Mouse (Mus musculus): ENCODE results near the gene Chrm3.

Gene Chrm3

DNA sequence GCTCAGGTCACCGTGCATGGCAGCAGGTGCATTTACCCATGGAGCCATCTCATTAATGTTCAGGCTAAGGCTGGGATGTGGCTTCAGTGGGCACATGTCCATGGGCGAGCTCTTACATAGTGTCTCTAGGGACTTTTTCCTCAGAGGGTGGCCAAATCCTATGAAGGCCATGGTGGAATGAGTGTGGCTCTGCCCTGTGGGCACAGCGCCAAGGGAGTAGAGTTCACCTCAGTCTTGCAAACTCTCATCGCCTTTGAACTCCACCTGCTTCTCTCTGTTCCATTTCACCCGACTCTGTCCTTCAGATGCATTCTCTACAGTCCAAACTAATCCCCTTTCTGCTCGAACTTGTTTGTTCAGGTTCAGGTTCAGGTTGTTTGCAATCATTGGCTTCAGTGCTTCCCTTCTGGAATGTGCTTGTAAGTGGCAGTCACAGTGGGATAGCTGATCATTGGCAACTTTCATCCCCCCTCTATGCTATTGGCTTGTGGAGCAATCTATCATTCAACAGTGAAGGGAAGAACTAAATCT, 278.7 kb downstream of the Chrm3 start:
- DNase-seq (ENCODE audit: extremely low read depth, low read depth, low spot score): peak; percentile 67

DNA sequence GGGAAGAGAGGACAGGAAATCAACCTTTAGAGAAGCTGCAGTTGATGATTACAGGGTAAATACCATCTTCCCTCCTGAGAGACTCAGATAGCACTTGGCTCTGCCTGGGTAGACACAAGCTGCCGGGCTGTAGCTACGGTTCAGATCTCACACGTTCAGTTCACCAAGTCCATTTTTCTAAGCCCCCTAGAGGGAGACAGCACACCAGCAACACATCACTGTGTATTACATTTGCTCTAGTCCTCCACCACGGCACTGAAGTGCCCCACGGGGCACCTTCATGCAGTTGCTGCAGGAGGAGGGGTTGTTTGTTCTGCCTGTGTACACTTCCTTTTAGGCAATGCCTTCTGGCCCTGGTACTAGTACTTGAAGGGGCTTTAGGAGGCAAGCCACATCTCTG, 289.5 kb downstream of the Chrm3 start:
- DNase-seq (ENCODE audit: extremely low read depth, low read depth, low spot score): no peak

DNA sequence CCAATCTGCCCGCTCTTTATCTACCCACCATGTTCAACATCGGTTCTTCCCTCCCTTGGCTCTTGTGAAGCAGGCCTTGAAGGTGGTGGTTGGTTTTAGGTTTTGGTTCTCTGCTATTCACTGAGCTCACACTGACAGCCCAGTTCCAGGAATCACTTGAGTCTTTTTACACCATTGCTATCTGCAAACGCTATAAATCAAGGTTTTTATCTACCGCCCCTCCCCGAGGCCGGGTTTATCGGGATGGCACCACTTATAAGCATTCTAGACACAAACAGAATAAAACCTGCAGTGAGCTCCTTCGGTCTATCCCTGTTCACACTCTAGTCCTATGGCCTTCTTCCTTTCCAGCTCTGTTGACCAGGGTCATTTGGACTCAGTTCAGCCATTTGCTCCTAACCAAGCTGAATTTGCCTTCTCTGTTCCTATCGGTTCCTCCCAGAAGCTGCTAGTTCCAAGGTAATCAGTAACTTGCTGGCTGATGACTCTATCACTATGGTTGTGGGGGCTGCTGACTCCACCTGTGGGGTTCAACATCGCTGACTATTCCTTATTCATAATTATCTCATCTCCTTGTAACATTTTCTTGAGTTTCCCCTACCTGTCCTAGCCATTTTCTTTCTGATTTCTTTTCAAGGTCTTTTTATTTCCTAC, 291.6 kb downstream of the Chrm3 start:
- DNase-seq (ENCODE audit: extremely low read depth, low read depth, low spot score): no peak

DNA sequence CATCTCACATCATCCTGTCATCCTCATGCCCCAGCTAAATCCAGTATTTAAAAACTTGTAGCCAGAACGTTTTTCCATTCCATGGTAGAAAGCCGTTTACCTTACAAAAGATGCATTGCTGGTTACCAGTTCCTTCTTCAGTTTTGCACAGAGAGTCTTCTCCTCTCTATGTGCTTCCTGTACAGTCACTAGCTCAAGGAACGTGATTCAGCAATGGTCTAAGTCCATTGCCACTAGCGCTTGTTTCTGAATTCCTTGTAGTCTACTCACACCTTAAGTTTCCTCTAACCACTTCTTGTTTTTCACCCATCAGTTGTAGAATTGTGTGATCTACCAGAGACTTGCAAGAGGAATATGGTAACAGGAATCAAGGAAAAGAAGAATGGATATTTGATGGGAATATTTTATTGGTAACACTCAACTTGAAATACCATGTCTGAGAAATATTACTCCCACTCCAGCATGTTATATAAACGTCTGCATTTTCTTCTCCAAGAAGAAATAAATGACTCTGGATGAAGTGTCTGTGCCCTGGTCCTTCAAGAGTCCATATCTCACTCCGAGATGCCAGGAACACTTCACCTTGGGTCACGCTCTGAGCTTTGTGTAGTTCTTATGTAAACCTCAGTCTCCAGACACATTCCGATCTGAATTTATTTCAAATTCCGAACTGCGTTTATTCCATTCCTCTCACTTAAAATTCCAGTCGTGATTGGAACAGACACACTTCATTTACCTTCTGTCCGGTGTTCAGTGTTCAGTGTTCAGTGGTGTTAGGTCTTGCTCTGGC, 293.6 kb downstream of the Chrm3 start:
- DNase-seq (ENCODE audit: extremely low read depth, low read depth, low spot score): no peak

DNA sequence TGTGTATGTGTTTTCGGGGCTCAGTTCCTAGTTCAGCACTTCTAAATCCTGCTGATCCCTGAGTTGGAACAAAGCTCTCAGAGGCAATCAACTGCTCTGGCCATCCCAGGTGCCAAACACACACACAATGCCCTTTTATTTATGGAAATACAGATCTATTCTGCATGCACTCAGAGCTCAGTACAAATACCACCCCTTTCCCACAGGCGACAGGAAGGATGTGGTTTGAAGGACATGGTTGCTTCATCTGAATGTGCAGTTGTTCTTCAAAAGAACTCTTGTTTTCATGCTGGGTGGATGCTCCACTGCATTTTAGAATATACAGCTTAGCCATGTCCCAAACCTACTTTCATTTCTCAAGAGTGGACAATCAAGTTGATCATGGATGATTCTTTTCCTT, 294.9 kb downstream of the Chrm3 start:
- no peak for DNase-seq (ENCODE audit: extremely low read depth, low read depth, low spot score)

DNA sequence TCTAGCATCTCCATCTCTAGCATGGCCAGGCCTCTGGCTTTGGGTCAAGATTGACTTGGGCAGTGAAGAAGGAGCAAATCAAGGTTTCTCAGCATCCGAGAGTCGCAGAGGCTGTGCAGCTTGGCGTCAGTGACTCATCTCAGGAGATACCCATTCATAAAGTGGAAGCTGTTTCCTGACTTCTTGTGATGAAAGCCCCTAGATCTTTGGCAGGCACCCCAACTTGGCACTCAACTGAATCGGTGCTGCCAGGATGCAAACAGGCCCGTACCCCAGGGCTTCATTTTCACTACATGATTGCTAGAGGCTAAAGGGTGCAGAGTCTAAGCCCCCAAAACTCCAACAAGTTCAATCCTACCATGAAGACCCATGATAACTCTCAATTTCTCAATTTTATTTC, 298.0 kb downstream of the Chrm3 start:
- DNase-seq (ENCODE audit: extremely low read depth, low read depth, low spot score): no peak

DNA sequence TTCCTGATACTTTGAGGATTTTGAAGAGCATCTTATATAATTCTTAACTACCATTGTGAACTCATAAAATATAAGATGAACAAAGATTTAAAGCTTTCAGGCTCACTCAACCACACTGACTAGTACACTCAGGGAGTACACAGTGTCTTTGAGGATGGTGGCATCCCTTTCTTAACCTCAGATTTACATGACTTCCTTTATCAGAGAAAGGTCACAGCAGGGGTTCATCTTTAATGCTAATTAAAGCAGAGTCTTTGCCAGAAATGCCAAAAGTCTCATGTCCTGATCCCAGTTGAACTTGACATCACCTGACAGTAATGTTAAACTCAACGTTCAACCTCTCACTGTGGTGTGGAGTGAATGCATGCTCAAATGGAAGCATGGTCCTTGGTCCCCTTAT, 301.7 kb downstream of the Chrm3 start:
- DNase-seq (ENCODE audit: extremely low read depth, low read depth, low spot score): no peak

DNA sequence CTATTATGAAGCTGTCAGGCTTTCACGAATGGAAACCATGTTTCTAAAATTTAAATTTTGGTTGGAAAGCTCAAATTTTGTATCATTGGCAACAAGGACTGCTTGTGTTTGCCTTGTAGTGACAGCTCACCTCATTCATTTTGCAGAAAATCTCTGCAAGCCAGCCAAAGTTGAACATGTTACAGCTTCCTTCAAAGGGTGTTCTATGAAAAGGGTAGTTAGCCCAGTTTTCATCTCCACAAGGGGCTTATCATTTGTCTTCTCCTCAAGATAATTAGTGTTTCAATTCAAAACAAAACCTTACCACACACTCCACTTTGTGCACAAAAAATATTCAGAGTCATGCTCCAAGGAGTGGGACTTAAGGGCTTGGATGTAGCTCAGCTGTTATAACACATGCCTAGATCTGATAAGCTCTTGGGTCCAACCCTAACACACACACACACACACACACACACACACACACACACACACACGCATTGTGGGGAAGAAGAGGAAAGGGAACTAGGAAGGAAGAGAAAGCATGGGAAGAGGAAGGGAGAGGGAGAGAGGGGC, 302.9 kb downstream of the Chrm3 start:
- DNase-seq (ENCODE audit: extremely low read depth, low read depth, low spot score): no peak

DNA sequence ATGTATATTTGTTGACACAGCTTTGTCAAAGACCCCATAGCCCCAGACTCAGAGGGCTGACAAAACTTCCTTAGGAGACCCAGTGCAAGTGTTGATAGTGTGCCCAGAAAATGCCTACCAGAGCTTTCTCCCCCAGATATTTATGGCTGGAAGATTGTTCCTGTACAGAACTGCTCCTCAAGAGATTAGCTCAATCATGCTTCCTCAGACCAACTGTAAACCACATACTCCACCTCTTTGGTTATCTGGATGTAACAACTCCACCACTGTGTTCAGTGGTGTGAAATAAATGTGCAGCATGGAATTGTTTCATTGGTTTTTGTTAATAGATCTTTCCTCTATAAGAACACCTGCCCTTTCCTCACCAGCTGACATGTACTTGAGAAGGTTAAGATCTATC, 306.6 kb downstream of the Chrm3 start:
- no peak for DNase-seq (ENCODE audit: extremely low read depth, low read depth, low spot score)

DNA sequence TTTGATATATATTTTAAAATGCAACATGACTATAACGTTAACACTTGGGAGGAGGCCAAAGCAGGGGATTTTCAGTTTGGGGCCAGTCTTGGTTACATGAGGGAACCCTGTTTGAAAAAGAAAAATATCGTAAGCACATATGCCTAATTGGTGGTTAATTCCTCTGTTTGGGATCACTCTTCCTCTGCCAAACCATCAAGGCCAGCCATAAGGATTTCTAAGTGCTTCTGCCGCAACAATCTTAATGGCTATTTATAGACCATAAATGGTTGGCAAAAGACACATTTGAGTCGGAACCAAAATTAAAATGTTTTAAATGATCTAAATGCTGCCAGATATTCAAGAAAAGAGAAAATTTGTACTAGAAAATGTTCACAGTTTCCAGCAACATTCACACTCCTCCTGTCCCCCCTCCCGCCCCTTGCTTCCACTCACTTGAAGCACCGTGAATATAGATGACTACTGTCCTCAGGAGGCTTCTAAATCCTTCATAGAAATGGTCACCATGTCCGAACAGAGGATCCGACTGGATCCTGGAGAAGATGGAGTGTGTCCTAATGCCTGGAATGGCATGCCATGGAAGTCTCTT, 307.3 kb downstream of the Chrm3 start:
- no peak for DNase-seq (ENCODE audit: extremely low read depth, low read depth, low spot score)

DNA sequence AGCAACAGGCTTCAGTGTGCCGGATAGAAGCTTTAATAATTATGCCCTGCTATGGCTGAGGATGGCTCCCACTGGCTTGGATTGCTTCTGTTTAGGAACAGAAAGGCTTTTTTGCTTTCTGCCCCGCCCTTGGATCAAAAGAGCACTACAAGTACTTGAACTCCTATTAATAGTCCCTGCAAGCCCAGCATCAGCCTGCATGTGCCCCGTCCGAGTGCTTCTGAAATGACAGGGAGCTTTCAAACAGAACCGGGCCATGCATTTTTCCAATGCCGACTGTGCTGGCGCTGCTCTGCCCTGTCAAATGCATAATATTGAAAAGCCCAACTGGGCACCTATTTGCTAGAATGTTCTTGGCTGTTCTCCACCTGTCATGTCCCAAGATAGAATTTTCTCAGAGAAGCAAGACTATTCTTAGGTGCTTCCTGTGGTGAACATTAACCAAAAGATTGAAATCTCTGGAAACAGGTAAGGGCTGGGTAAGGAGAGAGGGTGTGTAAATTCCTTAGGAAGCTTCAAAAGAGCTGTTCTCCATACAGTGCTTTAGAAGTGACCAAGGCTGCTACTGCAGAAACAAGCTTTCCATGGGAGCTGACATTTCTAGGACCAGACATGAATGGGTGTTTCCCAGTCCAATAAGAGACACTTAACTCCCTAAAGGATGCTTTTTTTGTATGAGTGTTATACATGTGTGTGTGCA, 314.8 kb downstream of the Chrm3 start:
- DNase-seq (ENCODE audit: extremely low read depth, low read depth, low spot score): no peak

DNA sequence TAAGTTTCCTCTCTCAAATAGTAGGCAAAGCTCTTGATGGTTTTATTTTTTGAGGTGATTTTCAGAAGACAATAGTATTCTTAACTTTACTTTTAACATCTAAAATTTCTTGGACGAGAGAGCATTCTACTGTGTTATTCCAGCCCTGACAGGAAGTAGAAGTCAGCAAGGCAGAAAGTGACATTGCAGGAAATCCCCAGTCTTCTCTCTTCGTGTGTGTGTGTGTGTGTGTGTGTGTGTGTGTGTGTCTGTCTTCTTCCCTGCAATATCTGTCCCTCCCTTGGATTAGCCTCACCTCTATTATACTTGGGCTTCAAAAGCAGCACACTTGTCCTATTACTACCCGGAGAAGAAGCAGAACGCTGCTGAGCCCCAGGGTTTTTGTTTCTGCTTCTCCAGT, 316.6 kb downstream of the Chrm3 start:
- DNase-seq (ENCODE audit: extremely low read depth, low read depth, low spot score): no peak

DNA sequence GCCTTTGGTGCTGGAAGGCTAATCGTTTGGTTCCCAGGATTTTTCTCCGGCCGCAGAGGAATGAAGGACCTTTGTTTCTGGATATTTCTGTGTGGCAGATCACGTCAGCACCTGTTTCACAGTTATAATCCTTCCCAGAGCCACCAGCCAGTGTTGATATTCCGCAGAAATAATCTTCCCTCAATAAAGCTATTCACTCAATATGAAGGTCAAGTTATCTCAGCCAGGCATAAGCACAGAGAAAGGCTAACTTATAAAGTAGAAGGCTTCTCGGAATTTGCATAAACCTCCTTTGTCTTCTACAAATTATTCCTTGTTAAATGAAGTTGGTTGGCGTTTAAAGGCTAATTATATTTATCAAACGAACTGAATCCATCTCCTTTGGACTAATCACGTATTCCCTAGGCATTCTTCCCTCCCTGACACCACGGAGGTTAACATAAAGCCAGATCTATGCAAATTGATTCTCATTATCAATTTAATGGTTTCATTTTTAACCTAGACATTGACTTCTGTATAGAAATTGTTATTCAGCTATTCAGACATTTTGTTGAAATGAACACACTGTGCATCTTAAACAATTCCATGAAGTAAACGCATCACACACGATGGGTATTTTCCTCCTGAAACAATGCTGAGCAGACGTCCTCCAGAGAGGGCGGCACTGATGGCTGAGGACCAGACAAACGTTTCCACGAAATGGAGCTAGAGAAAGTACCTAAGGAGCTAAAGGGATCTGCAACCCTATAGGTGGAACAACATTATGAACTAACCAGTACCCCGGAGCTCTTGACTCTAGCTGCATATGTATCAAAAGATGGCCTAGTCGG, 326.9 kb downstream of the Chrm3 start:
- no peak for DNase-seq (ENCODE audit: extremely low read depth, low read depth, low spot score)

DNA sequence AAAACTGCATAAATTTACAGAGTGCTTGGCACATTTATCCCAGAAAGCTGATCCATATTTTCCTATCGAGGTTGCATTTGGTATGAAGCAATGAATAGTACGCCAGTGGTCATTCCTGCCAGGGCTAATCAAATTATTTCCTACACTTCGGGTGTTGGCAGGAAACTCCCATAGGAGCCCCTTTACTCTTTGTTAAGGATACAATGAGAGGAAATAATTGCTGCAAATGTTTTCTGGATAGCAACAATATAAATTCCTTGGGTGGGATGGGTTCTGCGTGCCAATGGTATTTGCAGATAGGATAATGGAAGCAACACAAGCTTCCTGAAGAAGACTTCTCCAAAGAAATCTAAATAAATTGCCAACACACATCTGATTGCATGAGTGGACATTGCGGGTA, 329.1 kb downstream of the Chrm3 start:
- DNase-seq (ENCODE audit: extremely low read depth, low read depth, low spot score): no peak

DNA sequence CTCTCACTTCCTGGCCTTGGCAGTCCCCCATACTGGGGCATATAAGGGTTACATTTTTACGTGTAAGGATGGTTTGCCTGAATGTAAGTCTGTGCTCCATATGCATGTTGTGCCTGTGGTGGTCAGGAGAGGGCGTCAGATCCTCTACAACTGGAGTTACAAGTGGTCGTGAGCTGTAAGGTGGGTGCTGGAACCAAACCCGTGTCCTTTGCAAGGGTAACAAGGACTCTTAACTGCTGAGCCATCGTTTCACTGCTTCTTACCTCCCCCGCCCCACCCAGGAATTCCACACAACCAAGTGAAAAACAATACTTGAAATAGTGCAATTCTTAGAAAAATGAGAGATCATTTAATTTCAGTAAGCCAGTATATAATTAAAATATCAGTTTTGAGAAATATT, 330.7 kb downstream of the Chrm3 start:
- DNase-seq (ENCODE audit: extremely low read depth, low read depth, low spot score): no peak

DNA sequence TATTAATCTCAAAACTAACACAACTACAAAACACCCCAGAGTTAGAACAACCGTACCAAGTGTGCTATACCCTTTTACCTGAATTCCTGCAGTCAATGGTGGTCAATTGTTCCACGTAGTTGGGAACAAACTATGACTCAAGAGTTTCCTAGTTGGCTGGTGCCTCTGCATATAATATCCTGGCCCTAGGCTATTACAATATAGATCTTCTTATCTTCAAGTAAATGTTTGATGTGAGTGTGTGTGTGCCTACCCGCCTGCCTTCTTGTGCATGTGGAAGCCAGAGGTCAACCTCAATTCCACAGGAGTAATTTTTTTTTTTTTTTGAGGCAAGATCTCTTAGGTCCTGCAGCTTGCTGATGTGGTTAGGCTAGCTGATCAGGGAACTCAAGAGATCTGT, 335.5 kb downstream of the Chrm3 start:
- DNase-seq (ENCODE audit: extremely low read depth, low read depth, low spot score): no peak

DNA sequence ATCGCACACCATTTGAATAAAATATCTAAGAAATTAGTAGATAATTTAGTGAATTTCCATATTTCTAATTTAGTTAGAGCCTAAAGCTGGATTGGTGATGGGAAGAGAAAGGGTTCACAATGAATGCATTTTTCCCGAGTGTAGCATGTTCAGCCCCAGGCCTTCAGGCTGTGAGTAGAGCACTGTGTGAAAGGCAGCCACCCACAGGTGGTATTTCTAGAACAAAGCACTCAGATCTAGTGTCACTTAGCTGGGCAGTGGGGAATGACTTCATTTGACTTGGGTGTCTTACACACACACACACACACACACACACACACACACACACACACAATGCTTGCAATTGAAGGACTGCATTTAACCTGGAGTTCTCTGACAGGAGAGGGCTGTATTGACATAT, 337.5 kb downstream of the Chrm3 start:
- no peak for DNase-seq (ENCODE audit: extremely low read depth, low read depth, low spot score)

DNA sequence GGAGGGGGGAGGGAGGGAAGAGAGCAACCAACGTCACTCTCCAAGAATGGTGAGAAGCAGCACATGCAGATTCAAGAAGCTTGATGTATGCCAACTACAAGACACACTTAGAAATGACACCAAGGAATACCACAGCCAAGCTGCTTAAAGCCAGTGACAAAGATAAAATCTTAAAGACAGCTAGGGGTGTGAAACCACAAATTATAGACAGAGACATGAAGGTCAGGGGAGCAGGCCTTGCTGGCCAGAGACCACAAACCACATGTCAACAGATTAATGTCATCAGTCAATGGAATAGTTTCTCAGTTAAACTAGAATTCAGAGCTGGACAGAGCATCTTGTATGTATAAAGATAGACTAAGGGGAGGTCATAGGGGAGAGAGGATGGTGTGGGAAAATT, 341.4 kb downstream of the Chrm3 start:
- DNase-seq (ENCODE audit: extremely low read depth, low read depth, low spot score): no peak

DNA sequence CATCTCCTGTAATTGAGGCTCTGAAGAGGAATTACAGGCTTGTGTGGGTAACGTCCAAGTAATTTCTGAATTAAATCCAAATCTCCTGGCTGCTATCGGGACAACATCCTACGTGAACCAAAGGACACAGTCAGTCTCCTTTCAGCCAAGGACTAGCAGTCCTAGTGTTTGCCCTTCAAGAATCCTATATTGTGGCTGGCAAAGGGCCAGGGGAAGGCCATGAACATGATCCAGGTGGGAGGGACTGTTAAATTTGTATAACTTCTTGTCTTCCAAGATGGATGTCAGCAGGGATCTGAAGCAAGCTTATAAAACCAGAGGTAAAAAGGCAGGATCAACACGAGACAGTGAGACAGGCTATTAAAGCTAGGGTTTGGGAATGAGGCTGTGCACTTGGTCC, 357.7 kb downstream of the Chrm3 start:
- no peak for DNase-seq (ENCODE audit: extremely low read depth, low read depth, low spot score)

DNA sequence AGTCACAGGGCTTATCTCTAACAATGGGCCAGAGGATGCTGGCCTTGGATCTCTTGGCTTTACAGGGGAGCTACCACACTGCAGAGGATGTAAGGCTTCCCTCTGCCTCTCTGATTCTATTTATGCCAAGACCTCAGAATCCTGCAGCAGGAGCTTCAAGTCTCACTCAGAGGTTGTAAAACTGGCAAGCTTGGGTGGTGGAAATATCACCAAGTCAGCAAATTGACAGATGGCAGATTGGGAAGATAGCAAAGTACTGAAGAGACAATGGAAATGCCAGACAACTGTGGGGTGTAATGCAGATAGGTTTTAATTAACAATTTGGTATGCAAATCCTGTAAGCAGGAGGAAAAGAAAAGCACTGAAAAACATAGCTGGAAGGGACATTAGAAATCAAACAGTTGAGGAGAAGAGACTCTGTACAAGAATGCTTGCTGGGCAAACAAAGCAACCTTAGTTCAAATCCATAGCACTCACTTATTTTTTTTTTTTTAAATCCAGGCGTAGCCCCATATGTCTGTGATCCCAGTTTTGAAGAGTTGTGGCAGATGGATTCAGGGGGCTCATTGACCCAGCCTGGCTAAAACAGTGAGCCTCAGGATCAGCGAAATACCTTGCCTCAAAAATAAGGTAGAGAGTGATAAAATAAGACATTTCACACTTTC, 362.9 kb downstream of the Chrm3 start:
- DNase-seq (ENCODE audit: extremely low read depth, low read depth, low spot score): no peak
